Mouse (Mus musculus): ENCODE measurements at regions not wholly inside any gene's neighbourhood (a gene's known extent, or its start where the extent isn't known, plus 50 kb on each side); places are given as distances from the start of the nearest gene placed in this dataset.

- no peak for DNase-seq (ENCODE audit: low spot score in 2 of 2)
Measured at GRCm38 (mm10) chr10:21724999-21725398, 132.1 kb downstream of the 1700020N01Rik start.

GRCm38 (mm10) chr10:21740256-21740655 is 141.7 kb upstream of the Sgk1 start:
- no peak for DNase-seq (ENCODE audit: low spot score in 2 of 2)

GRCm38 (mm10) chr10:21741575-21741974 is 140.4 kb upstream of the Sgk1 start:
- DNase-seq (ENCODE audit: low spot score in 2 of 2) = no peak

- DNase-seq (ENCODE audit: low spot score in 2 of 2) = no peak
Measured at GRCm38 (mm10) chr10:21741976-21742745, 139.8 kb upstream of the Sgk1 start.

GRCm38 (mm10) chr10:21743396-21743795 is 138.6 kb upstream of the Sgk1 start:
- DNase-seq (ENCODE audit: low spot score in 2 of 2) = no peak

- DNase-seq (ENCODE audit: low spot score in 2 of 2) = no peak
Measured at GRCm38 (mm10) chr10:21744341-21744955, 137.5 kb upstream of the Sgk1 start.

- DNase-seq (ENCODE audit: low spot score in 2 of 2) = no peak
Measured at GRCm38 (mm10) chr10:21745940-21746487, 136.0 kb upstream of the Sgk1 start.

GRCm38 (mm10) chr10:21746713-21747112 is 135.3 kb upstream of the Sgk1 start:
- DNase-seq (ENCODE audit: low spot score in 2 of 2) = no peak

- DNase-seq (ENCODE audit: low spot score in 2 of 2) = no peak
Measured at GRCm38 (mm10) chr10:21751326-21751725, 130.7 kb upstream of the Sgk1 start.

- no peak for DNase-seq (ENCODE audit: low spot score in 2 of 2)
Measured at GRCm38 (mm10) chr10:21752392-21752791, 129.6 kb upstream of the Sgk1 start.

GRCm38 (mm10) chr10:21754763-21755548 is 127.0 kb upstream of the Sgk1 start:
- DNase-seq (ENCODE audit: low spot score in 2 of 2) = no peak

- DNase-seq (ENCODE audit: low spot score in 2 of 2) = no peak
Measured at GRCm38 (mm10) chr10:21755717-21756116, 126.3 kb upstream of the Sgk1 start.

GRCm38 (mm10) chr10:21756811-21757210 is 125.2 kb upstream of the Sgk1 start:
- DNase-seq (ENCODE audit: low spot score in 2 of 2) = no peak

GRCm38 (mm10) chr10:21758122-21758521 is 123.9 kb upstream of the Sgk1 start:
- no peak for DNase-seq (ENCODE audit: low spot score in 2 of 2)

- peak in 1 of 2 experiments; percentile 25 for DNase-seq (ENCODE audit: low spot score in 2 of 2)
Measured at GRCm38 (mm10) chr10:21762516-21762915, 119.5 kb upstream of the Sgk1 start.

GRCm38 (mm10) chr10:21763017-21763964 is 118.7 kb upstream of the Sgk1 start:
- no peak for DNase-seq (ENCODE audit: low spot score in 2 of 2)

GRCm38 (mm10) chr10:21764090-21764489 is 117.9 kb upstream of the Sgk1 start:
- DNase-seq (ENCODE audit: low spot score in 2 of 2) = no peak

- no peak for DNase-seq (ENCODE audit: low spot score in 2 of 2)
Measured at GRCm38 (mm10) chr10:21764891-21765290, 117.1 kb upstream of the Sgk1 start.

- no peak for DNase-seq (ENCODE audit: low spot score in 2 of 2)
Measured at GRCm38 (mm10) chr10:21773548-21773947, 108.4 kb upstream of the Sgk1 start.

- DNase-seq (ENCODE audit: low spot score in 2 of 2) = no peak
Measured at GRCm38 (mm10) chr10:21775441-21775840, 106.5 kb upstream of the Sgk1 start.

All from frontal cortex, postnatal 14 days (tissue).